Mouse (Mus musculus) heart, embryonic 14.5 days (tissue): ENCODE measurements at regions not wholly inside any gene's neighbourhood (a gene's known extent, or its start where the extent isn't known, plus 50 kb on each side); places are given as distances from the start of the nearest gene placed in this dataset.

ENCODE experiments used
- ATAC-seq: fragments of 200-750 bp; cut with Nextera tagmentation; 2 replicates; pipeline ENCODE4 v1.8.0; 2017; ENCODE audit warnings: low read depth, moderate TSS enrichment; ENCODE audit not compliant: insufficient number of reproducible peaks, insufficient read depth, low FRiP score
- H3K27ac ChIP-seq, 2 experiments: fragments of 200-500 bp in 1 of 2; fragments of 300-500 bp in 1 of 2; sonication (generic) in 1 of 2; replicated peaks in 1 of 2; 2 replicates each; pipeline ENCODE4 v1.5.1; 2012 to 2014; ENCODE audit warnings: low read depth in 2 of 2, low read length in 2 of 2, control low read depth in 1 of 2, mild to moderate bottlenecking in 1 of 2, mixed read lengths in 1 of 2; ENCODE audit not compliant: control insufficient read depth in 1 of 2, insufficient read depth in 1 of 2
- H3K27me3 ChIP-seq: fragments of 300-500 bp; sonication (generic); 2 replicates; pipeline ENCODE4 v1.6.1; 2014; ENCODE audit warnings: mild to moderate bottlenecking, low read length, control low read depth; ENCODE audit not compliant: control insufficient read depth, insufficient read depth
- H3K36me3 ChIP-seq: fragments of 300-500 bp; sonication (generic); 2 replicates; pipeline ENCODE4 v1.6.1; 2014; ENCODE audit warnings: mild to moderate bottlenecking, control low read depth, low read length, mixed read lengths; ENCODE audit not compliant: control insufficient read depth, insufficient read depth
- H3K4me1 ChIP-seq, 2 experiments: fragments of 200-500 bp in 1 of 2; fragments of 300-500 bp in 1 of 2; sonication (generic) in 1 of 2; 2 replicates each; pipeline ENCODE4 v1.6.1; 2012 to 2014; ENCODE audit warnings: low read length in 2 of 2, control low read depth in 1 of 2, mixed read lengths in 1 of 2; ENCODE audit not compliant: control insufficient read depth in 2 of 2, insufficient read depth in 2 of 2
- H3K4me2 ChIP-seq: fragments of 300-500 bp; sonication (generic); 2 replicates; pipeline ENCODE4 v1.6.1; 2014; ENCODE audit warnings: mild to moderate bottlenecking, low read length
- H3K4me3 ChIP-seq, 2 experiments: fragments of 200-500 bp in 1 of 2; fragments of 300-500 bp in 1 of 2; sonication (generic) in 1 of 2; 2 replicates each; pipeline ENCODE4 v1.5.1; 2012 to 2014; ENCODE audit warnings: low read length in 2 of 2, mild to moderate bottlenecking in 2 of 2, control low read depth in 1 of 2, low read depth in 1 of 2, moderate library complexity in 1 of 2; ENCODE audit not compliant: control insufficient read depth in 1 of 2, insufficient read depth in 1 of 2
- H3K9ac ChIP-seq: fragments of 300-500 bp; sonication (generic); 2 replicates; pipeline ENCODE4 v1.6.1; 2014; ENCODE audit warnings: mild to moderate bottlenecking, low read length
- H3K9me3 ChIP-seq: fragments of 300-500 bp; sonication (generic); 2 replicates; pipeline ENCODE4 v1.6.1; 2016; ENCODE audit warnings: low read length, control low read depth; ENCODE audit not compliant: control insufficient read depth
- WGBS: fragments of 180-500 bp; shearing (Covaris S2); extraction: QIAGEN DNeasy Blood & Tissue Kit; methylation state at CpG from one replicate; pipeline ENCODE4 v1.1.7; 2014; 5-methylcytosine and 5-hydroxymethylcytosine counted together

DNA sequence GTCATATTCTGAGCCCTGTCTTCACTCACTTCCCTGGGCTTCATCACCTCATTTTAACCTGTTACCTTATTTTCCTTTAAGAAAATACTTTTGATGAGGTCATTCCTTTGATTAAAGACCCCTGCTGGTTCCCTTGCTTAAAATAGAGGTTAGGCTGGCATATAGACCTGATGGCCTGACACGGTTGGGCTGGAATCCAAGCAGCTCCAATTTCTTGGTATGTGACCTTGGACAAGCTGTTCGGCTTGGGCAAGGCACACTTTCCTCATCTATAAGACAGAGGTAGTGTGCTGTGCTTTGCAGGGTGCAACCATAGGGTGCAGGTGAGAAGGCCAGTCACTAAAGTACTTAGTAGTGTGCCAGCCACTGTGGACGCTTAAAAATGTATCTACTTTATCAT is 183.8 kb upstream of the Klf12 start:
- Histone ChIP-seq H3K36me3 (no peaks in the 10 kb centered on the region), H3K4me3 (no peak overlapping the region), H3K27me3 (no peaks in the 10 kb centered on the region), H3K9me3 (no peaks in the 10 kb centered on the region), H3K27ac (no peak overlapping the region), H3K4me1 (peaks cover 0 to 2% of the 10 kb centered on the region in 2 experiments; a peak in 1 of 4 replicates), H3K9ac (no peak overlapping the region), H3K4me2 (no peak overlapping the region)
- WGBS = 47% methylated on average over 3 of the region's 3 CpGs
- no peak for ATAC-seq

- no peak overlapping the region for H3K4me2 ChIP-seq
- H3K9me3 ChIP-seq = no peaks in the 10 kb centered on the region
- no peak overlapping the region for H3K9ac ChIP-seq
- no peaks in the 10 kb centered on the region for H3K36me3 ChIP-seq
- no peak for ATAC-seq
- no peaks in the 10 kb centered on the region for H3K27me3 ChIP-seq
- H3K4me1 ChIP-seq = peaks cover 18 to 26% of the 10 kb centered on the region in 2 experiments
- H3K27ac ChIP-seq = peak overlapping the region in 1 of 2 experiments; percentile 86; a peak in 1 of 4 replicates
- 85% methylated on average over 6 of the region's 6 CpGs for WGBS
- H3K4me3 ChIP-seq = no peak overlapping the region
These were observed 177.8 kb upstream of the Klf12 start for GRCm38 (mm10) chr14:100462321-100462720.

DNA sequence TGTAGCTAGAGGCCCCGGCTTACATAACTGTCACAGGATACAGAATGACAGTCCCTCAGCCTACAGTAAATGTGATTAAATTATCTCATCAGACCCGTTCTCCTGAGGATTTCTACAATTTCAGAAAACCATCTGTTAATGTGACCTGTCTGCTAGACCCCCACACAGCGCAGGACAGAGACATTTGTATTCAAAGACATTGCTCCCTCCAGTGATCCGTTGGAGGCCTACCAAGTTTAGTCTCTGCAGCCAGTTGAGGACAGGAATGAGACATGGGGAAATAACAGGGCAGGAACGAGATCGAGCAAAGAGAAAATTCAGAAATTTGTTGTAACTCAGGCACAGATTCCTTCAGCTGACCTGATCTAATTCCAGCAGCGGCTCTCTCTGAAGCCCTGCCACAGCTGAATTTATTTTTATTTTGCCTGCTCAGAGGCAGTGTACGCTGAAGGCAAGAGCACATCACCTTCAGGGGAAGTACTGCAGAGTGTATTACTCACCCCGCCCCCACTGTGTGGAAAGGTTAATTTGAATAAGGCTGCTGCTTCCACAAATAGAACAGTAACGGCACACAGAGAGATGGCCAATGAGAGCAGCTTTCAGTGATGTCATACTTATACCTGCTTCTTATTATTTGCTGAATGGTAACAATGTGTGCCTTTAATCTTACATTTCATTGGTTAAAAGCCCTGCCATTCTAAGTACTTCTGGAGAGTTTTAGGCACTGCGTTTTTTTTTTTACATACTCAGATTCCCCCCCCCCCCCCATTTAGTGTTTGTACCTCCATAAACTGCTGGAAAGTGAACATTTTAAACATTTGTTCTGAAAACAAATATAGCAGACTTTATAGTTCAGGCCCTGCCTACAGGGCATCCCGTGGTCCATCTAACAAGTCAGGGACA is 176.9 kb upstream of the Klf12 start:
- peak; percentile 93 for ATAC-seq
- Histone ChIP-seq H3K4me3 (no peak overlapping the region), H3K36me3 (no peaks in the 10 kb centered on the region), H3K4me1 (peaks cover 18 to 26% of the 10 kb centered on the region in 2 experiments), H3K9me3 (no peaks in the 10 kb centered on the region), H3K27me3 (no peaks in the 10 kb centered on the region), H3K4me2 (peak overlapping the region; percentile 27), H3K27ac (peak overlapping the region; percentile 86 to 92), H3K9ac (peak overlapping the region; percentile 63)
- 26% methylated on average over 12 of the region's 12 CpGs for WGBS

GRCm38 (mm10) chr14:100459601-100460290 is 175.3 kb upstream of the Klf12 start:
- H3K36me3 ChIP-seq = no peaks in the 10 kb centered on the region
- no peak overlapping the region for H3K27ac ChIP-seq
- no peaks in the 10 kb centered on the region for H3K9me3 ChIP-seq
- 42% methylated on average over 8 of the region's 8 CpGs for WGBS
- no peak for ATAC-seq
- no peak overlapping the region for H3K4me3 ChIP-seq
- no peaks in the 10 kb centered on the region for H3K27me3 ChIP-seq
- H3K4me2 ChIP-seq = peak overlapping the region; percentile 9; the same call in 1 of the 2 replicates
- no peak overlapping the region for H3K9ac ChIP-seq
- H3K4me1 ChIP-seq = peaks cover 18 to 26% of the 10 kb centered on the region in 2 experiments

DNA sequence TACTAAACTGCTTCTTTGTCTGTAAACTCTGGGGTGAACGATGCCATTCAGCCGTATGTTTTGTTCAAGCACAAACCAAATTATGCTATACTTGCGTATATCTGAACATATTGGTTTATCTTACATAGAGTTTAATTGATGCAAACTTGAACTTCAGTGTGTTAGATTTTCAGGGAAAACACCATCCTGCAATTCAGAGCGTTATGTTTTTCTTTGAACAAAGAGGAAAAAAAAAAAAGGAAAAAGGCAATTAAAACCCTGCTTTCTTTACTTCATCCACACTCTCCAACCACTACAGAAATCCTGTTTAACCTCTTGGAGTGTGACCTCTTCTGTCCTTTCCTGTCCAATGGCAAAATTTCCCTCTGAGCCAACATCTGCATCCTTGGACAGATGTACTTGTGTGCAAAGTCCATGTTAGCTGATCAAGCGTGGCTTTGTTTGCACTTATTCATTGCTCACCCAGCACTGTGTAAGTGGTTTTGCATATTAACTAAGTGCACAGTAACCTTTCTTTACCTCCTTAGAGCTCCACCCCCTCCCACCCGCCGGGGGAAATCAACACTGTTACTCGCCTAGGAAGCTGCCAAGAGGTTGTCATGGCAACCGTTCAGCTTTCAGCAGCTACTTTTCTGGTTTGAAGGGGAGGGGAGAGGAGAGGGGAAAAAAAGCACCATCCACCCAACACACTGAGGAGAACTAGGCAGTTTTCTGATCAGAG is 174.4 kb upstream of the Klf12 start:
- ATAC-seq = no peak
- peaks cover 18 to 26% of the 10 kb centered on the region in 2 experiments for H3K4me1 ChIP-seq
- no peaks in the 10 kb centered on the region for H3K27me3 ChIP-seq
- no peaks in the 10 kb centered on the region for H3K36me3 ChIP-seq
- H3K4me3 ChIP-seq = no peak overlapping the region
- peak overlapping the region; percentile 9; the same call in 1 of the 2 replicates for H3K4me2 ChIP-seq
- no peak overlapping the region for H3K9ac ChIP-seq
- WGBS = 35% methylated on average over 9 of the region's 9 CpGs
- no peaks in the 10 kb centered on the region for H3K9me3 ChIP-seq
- no peak overlapping the region for H3K27ac ChIP-seq

DNA sequence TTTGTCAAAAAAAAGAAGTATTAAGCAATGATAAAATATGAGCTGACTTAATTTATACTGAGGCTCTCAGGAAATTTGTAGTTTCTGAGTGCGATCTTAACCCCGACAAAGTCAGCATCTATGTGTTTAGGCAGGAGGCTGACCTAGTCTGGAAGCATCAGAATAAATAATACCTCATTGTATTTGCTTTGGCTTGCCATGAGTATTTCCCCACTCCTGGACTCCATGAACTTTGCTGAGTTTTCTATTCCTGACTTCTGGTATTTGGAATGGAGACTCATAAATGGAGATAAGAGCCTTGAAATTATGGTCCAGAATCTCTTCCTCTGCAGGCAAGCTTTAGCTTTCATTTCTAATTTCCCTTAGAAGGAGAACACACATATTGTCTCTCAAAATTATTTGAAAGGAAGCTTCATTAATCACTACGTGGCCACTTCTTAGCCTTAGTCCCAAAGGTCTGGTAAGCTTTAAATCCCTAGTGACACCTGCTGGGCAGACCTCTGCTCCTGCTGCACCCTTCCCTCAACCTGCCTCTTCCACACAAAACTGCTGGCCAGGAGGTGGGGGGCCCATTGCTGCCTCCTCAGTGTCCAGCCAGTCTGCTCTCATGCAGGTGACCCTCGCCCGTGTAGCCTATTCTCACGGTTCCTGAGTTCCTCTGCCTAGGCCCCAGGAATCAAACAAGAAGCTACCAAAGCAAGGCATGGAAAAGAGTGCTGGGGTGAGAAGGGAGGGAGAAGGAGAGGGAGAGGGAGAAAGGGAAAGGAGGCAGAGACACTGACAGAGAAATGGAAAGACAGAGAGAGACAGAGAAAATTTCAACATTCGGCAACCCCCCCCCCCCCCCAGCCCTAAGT is 173.6 kb upstream of the Klf12 start:
- Histone ChIP-seq H3K4me3 (no peak overlapping the region), H3K36me3 (no peaks in the 10 kb centered on the region), H3K9ac (no peak overlapping the region), H3K9me3 (no peaks in the 10 kb centered on the region), H3K27me3 (no peaks in the 10 kb centered on the region), H3K4me2 (no peak overlapping the region), H3K4me1 (peaks cover 18 to 26% of the 10 kb centered on the region in 2 experiments), H3K27ac (no peak overlapping the region)
- ATAC-seq = no peak
- 53% methylated on average over 7 of the region's 7 CpGs for WGBS

DNA sequence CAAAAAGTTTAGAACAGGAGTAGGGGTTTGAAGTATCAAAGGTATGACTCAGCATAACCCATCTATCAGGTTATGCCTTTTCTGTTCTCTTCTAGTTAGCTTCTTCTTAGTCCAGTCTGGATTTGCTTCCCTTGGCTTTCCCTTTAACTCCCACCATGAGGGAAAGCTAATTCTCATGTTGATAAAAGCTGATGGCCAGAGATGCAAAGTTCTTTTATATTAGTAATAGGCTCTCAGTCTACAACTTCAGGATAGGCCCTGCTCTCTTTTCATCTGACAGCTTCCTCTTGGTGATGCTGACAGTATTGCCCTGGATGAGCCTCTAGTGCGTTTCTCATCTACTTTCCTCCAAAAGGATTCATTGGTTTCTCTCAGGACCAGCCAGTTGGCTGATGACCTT is 161.7 kb upstream of the Klf12 start:
- Histone ChIP-seq H3K4me2 (no peak overlapping the region), H3K4me1 (peaks cover 0 to 2% of the 10 kb centered on the region in 2 experiments; a peak in 1 of 4 replicates), H3K4me3 (no peak overlapping the region), H3K27ac (no peak overlapping the region), H3K27me3 (no peaks in the 10 kb centered on the region), H3K36me3 (no peaks in the 10 kb centered on the region), H3K9me3 (no peaks in the 10 kb centered on the region), H3K9ac (no peak overlapping the region)
- ATAC-seq = no peak
- WGBS = 83% methylated on average over 1 of the region's 1 CpGs
